Mouse (Mus musculus): ENCODE data around the gene Tceal8. TPM values are rescaled to one million over a fixed set of nuclear protein-coding genes. Genes with fewer than 3 reads are reported as not detected.
A peak's percentile ranks its signal among the peaks of the same experiment; 100 is the strongest.
"Not testable (repeated sequence)": the region's sequence is repeated elsewhere in the genome, so short reads cannot be mapped to it uniquely, and the experiment has no call there.

Gene Tceal8
- 10 to 100 TPM; 61.9 to 77.7 TPM for total RNA-seq (2021)
- long read RNA-seq, experiment 1, transcript Tceal8-201 (3 exons, 1,250 nt), result major isoform, 91 of 96 reads
- long read RNA-seq, experiment 1, partial matches to known transcripts, result 3 of 96 reads
- long read RNA-seq, experiment 1, other reads (novel, unspliced or antisense), result 2 of 96 reads
- long read RNA-seq, experiment 2, transcript Tceal8-201 (3 exons, 1,250 nt), result major isoform, 73 of 76 reads
- long read RNA-seq, experiment 2, partial matches to known transcripts, result 1 of 76 reads
- long read RNA-seq, experiment 2, other reads (novel, unspliced or antisense), result 2 of 76 reads

DNA sequence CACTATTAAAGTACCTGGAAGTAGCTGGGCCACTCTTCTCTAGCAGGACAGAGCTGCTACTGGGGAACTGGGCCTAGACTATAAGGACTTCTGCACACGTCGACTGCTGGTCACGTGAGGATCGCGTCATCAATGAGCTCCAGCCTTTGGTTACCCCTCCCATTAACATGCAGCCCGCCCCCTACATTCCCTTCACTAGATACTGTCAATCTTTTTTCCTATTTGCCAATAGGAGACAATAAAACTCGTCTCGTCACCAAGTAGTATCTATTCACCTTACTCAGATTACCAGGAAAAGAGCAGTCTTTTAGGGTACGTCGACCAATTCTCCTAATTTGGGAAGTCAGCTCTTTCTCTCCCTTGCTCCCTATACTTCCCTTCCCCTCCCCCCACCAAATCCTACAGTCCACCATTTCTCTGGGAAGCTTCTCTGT, at the start of gene Tceal8:
TSS of gene Tceal8 (minus strand) at position 225 of the 434 bp plus-strand sequence.
- DNase-seq (ENCODE audit: low spot score in 2 of 2), result peak in 1 of 2 experiments; percentile 72

GRCm38 (mm10) chrX:136216303-136216702, 44.2 kb upstream of the Tceal8 start:
- DNase-seq (ENCODE audit: low spot score in 2 of 2), result no peak

GRCm38 (mm10) chrX:136214729-136215677, 42.9 kb upstream of the Tceal8 start, which contains the start of the genes Tceal7 and Bex1:
TSS of gene Tceal7 (plus strand) at chrX:136214779.
TSS of gene Bex1 (minus strand) at chrX:136215513.
- DNase-seq (ENCODE audit: low spot score in 2 of 2), result not testable (repeated sequence)

GRCm38 (mm10) chrX:136213396-136213795, 41.3 kb upstream of the Tceal8 start:
- no peak for DNase-seq (ENCODE audit: low spot score in 2 of 2)

DNA sequence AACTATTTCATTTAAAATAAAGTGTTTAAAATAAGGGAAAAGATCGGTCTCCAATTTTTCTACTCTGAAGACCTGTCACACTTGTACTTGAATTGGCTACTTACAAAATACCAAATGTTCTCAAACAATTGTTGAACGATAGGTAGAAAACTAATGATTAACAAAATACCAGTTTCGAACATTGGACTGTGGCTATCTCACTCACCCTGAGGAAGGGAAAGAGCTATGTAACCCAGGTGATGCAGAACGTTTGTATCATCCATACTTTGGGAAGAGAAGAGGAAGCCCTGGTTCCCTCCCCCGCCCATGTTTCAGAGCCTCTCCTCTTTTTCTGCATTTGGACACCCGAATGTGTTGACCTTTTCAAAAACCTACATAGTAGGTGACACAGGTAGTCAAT, 32.3 kb upstream of the Tceal8 start:
- no peak for DNase-seq (ENCODE audit: low spot score in 2 of 2)

DNA sequence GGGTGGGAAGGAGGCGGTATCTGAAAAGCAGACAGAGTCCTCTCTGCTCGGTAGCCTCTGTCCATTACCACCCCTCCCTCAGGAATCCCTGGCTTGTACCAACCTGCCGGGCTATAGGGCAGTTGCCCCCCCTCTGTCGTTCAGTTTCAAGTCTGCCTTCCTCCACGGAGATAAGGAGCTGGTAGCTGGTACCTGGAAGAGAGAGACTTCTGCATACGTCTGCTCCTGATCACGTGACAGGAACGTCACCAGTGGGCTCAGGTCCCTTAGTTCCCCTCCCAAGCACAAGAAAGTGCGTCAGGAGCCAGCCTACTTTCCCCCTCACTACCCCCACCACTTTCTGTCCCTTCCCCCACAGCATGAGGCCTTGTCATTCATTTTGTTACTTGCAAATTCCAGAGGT, 31.5 kb upstream of the Tceal8 start, which contains the start of gene Tceal5:
TSS of gene Tceal5 (minus strand) at position 213 of the 403 bp plus-strand sequence.
- DNase-seq (ENCODE audit: low spot score in 2 of 2), result peak in 1 of 2 experiments; percentile 15

- no peak for DNase-seq (ENCODE audit: low spot score in 2 of 2)
These were observed 31.1 kb upstream of the Tceal8 start for GRCm38 (mm10) chrX:136203257-136203656.

- DNase-seq (ENCODE audit: low spot score in 2 of 2), result no peak
These were observed 24.7 kb upstream of the Tceal8 start for GRCm38 (mm10) chrX:136196873-136197272.

DNA sequence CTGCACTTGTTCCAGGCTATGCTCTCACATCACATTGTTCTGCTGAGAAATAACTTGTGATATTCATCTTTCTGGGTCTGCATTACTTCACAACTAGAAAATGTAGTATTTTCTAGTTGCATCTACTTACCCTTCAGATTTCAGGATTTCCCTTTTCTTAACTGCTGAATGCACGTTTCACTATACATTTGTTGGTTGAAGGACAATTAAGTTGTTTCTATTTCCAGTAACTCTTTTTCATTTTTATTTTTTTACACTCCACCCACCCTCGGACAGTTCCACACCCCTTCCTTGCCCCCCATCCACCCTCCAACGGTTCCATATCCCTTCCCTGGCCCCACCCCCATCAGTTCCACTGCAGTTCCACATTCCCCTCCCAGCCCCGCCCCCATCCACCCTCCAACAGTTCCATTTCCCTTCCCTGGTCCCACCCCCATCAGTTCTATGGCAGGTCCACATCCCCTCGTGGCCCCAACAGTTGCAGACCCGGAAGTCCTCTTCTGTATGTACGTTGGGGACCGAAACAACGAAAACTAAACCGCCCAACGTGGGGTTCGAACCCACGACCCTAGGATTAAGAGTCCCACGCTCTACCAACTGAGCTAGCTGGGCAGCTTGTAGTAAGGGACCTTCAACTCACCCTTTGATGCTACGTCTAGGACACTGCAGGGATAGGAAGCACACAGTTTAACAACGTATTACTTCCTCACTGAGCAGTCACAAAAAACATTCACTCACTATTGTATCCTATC, 23.2 kb upstream of the Tceal8 start:
- DNase-seq (ENCODE audit: low spot score in 2 of 2), result no peak

GRCm38 (mm10) chrX:136183107-136183506, 11.0 kb upstream of the Tceal8 start:
- DNase-seq (ENCODE audit: low spot score in 2 of 2), result no peak

- no peak for DNase-seq (ENCODE audit: low spot score in 2 of 2)
These were observed 8.9 kb upstream of the Tceal8 start for GRCm38 (mm10) chrX:136180897-136181553.

DNA sequence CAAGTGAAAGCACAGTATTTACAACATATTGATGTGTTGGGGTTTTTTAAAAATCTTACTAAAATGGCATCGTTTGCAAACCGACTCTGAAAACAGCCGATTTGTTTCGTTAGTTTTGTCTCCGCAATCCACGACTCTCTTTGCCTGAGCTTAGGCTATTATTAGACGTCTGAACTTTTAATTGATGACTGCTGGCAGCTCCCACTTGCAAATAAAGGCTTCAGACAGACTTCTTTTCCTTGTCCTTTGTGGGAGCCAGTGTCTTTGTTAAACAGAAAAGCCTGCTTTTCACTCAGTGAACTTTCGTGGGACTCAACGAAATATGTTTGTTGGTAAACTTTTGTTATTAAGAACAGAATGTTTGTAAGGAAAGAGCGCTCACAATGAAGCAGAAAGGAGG, 644 bp upstream of the Tceal8 start:
- no peak for DNase-seq (ENCODE audit: low spot score in 2 of 2)

DNA sequence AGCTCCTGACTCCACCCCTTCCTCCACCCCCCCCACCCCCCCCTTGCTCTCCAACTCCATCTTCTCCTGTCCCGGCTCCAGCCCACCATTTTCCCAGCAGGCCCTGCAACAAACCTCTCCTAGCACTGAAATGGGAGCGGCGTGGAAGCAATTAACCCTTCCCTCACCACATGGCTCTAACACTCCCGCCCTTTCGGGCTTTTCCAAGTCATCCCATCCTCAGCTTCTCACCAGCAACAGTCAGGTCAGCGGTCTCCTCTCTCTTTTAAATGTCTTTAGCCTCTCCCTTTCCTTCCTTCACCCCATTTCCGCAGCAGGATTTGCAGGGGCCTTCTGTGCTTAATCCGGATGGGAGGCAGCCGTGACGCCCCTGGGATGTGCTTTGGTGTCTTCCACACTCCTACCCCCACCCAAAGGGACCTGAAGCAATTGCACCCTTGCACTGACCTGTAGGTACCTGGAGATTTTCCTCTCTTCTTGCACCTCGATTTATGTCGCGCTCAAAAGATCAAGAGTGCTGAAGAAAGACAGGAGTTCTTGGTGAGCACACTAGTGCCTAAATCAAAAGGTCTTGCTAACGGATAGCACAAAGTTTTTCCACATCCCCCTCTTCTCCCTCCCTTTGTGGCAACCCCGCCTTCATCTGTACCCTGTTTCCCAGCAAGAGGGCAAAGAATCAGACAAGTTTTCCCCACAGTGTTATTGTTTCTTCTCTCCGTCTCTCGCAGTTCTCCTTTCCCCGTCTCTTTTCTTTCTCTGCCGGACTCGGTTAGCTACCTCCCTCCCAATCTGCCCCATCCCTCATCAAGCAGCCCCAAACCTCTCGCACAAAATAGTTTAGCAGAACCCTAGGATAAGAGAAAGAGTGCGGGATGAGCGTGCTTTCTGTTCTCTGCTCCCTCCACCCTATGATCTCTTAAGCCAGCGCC, 689 bp downstream of the Tceal8 start:
- peak in 1 of 2 experiments; percentile 62 for DNase-seq (ENCODE audit: low spot score in 2 of 2)

DNA sequence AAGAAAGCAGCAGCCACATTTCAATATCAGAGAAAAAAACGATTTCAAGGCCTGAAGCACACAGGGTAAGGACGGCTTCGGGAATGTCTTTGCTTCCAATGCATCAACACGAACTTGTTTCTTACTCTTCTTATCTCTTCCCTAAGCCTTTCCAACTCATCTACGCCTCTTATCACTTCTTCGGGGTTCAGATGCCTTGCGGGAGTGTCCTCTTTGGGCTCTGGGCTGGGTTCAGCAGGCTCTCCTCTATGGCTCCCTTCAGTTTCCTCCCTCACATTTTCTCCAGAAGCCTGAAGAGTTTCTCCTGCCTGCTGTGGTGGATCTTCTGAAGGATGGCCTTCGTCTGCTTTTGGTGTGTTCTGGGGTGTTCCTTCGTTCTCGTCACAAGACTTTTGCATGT, 1.5 kb downstream of the Tceal8 start:
- no peak for DNase-seq (ENCODE audit: low spot score in 2 of 2)

DNA sequence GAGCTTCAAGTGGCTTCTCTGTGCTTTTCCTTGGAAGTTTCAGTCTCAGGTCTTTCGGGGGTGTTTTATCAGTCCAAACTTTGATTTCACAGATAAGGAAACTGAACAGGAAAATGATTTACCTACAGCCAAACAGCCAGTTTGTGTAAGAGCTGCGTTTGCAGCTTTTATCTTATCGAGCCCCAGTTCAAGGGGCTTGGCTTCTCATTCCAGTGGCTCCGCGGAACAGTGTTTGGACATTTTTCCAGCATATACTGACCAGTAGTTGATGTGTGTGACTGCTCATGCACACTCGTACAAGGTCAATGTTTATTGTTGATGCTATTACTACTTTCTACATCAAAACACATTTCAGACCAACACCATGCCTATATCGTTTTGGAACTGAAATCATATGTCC, 27.9 kb downstream of the Tceal8 start:
- DNase-seq (ENCODE audit: low spot score in 2 of 2), result no peak

- DNase-seq (ENCODE audit: low spot score in 2 of 2), result no peak
These were observed 28.4 kb downstream of the Tceal8 start for GRCm38 (mm10) chrX:136143711-136144110.

DNA sequence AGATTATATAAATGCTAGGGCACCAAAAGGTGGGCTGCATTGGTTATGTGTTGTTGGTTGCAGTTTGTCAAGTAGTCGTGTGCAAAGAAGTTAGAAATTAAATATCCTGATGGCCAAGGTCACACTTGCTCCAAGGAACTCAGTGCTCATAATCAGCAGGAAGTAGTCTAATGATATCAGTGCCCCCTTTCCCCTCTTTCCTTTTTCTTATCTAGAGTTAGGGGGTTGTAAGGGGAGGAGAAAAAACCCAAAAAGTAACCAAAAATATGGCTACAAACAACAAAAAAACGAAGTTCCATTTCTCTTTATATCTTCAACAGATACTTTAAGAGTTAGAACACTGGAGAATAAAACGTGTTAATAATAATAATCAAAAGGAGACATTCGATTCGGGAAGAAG, 30.8 kb downstream of the Tceal8 start:
- DNase-seq (ENCODE audit: low spot score in 2 of 2), result no peak

GRCm38 (mm10) chrX:136139640-136140004, 32.5 kb downstream of the Tceal8 start:
- not testable (repeated sequence) for DNase-seq (ENCODE audit: low spot score in 2 of 2)

DNA sequence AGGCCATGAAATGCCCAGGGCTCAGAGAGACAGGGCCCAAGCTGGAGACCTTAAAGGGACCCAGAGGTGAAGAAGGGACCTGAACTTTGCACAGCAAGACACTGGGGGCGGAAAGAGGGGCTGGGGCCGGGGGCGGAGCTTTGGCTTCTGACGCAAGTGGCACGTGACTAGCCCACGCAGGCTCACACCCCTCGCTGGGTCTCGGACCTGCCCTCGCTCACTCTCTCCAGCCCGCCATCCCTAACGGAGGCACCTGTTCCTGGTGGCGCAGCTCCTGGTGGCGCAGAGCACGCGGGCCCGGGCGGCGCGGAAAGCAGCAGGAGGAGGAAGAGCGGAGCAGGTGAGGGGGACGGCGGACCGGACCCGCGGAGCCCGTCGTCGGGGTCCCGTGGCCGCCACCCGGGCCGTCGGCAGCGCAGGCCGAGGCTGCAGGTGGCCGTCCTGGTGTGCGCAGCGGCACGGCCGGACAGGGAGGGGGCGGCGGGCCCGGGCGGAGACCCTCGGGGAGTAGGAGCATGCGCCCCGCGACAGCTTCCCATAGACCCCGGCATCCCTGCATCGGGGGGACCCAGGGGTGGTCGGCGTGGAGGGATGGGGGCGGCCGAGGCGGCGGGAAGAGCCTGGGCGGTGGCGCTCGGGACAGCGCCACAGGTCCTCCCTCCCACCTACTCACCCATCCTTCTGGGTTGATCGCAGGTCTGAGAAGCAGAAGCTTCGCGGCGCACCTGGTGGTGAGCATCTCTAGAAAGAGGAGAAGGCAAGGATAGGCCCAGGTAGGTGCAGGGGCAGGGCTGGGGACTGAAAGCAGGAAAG, 33.1 kb downstream of the Tceal8 start, which contains the start of gene Bex4:
TSS of gene Bex4 (plus strand) at position 170 of the 813 bp plus-strand sequence.
- DNase-seq (ENCODE audit: low spot score in 2 of 2), result not testable (repeated sequence)
